Mouse (Mus musculus) embryo, embryonic 9.5 days (tissue): ENCODE data around the gene Ap2a2.
"Not testable (repeated sequence)": the region's sequence is repeated elsewhere in the genome, so short reads cannot be mapped to it uniquely, and the experiment has no call there.

ENCODE experiments used
- DNase-seq: peaks from one replicate; pipeline ENCODE4 v3.0.0-alpha.2; 2017; ENCODE audit errors: extremely low spot score

Gene Ap2a2

DNA sequence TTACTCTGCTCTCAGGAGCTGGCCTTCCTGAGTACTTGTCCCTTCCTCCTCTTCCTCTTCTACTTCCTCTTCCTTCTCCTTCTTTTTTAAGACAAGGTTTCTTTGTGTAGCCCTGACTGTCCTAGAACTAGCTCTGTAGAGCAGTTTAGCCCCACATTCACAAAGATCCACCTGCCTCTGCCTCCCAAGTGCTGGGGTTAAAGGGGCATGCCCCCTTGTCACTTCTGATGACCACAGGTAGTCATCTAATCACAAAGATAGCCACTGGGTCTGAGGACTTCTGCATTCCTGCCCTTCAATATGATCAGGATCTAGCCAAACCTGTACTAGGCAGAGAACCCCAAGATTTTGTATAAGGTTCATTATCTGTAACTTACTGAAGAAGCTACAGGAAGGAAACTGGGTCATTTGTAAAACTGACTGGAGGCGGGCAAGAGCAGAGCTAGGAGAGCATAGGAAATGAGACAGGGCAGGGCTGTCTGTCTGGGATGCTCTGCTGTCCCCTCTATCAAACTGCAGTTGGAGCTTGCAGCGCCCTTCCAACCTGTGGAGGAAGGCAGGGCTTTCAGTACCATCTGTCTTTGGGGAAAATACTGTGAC, 2.1 kb upstream of the Ap2a2 start:
- no peak for DNase-seq

DNA sequence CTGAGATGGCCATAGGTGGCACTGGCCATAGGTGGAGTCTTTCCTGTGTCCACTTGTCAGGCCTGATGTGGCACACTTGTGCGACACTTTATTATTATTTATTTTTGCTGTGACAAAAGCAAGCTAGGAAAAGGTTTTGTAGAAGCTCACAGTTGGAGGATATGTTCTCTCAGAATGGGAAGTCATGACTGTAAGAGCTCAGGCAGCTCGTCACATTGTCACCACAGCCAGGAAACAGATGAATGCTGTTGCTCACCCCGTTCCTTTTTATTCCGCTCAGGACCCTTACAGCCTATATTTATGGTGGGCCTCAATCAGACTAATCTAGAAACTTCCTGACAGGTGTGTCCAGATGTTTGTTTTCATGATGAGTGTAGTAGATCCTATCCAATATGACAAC, 1.5 kb upstream of the Ap2a2 start:
- no peak for DNase-seq

DNA sequence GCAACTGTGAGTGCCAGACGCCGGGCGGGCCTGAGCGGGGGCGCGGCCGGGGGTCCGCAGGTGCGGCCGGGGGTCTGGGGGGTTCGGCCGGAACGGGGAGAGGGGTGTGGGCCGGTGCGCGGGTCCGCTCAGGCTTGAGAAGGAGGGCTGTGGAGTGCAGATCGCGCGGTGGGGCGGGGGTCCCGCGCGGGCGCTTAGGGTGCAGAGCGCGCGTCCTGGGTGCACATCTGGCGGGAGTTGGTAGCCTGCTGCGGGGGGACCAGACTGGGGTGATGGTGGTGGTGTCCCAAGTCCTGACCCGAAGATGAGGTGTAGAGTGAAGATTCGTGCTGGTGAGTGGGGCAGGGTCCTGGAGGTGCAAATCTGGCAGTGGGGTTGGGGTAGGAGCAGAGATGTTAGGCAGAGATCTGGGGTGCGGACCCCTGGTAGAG, 463 bp downstream of the Ap2a2 start:
- DNase-seq, result no peak

DNA sequence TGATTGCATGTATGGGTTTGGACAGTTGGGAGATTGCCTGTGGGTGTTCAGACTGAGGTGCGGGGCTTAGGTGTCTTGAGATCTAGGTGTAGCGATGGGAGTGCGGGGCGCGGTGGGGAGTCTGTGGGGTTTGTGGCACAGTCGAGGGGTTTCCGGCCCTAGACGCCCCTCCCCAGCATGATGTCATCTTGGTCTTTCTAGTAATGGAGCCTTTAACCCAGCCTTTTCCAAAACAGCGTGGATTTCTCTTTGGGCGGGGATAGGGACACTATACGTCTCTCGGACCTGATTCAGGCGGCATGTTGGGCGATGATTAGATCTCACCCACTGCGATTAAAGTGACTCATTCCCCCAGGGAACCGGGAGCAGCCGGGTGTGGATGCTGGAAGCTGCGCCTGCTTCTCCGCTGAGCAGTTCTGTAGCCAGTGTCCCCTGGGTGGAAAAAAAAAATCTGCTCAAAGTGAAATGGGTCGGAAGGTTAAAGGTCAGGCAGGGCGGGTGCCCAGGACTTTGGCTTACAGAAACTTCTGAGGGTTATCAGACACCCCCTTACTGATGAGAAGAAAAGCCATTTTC, 967 bp downstream of the Ap2a2 start:
- peak; percentile 53 for DNase-seq

DNA sequence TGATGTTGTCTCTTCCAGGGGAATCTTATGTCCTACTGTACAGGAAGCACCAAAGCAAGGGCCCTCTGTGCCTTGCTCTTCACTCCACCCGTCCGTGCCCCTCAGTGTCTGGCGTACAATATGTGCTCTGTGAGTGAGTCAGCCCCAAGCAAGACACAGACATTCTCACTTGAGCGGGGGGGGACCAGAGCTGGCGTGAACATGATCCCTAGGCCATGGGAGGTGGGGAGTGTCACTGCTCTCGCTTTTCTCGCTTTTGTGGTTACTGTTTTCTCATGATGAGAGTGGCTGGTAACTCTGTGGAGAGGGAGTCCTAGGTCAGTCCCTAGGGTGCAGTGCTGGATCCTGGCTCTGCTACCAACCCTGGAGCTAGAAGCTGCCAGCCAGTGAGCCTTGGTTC, 2.6 kb downstream of the Ap2a2 start:
- DNase-seq, result no peak

DNA sequence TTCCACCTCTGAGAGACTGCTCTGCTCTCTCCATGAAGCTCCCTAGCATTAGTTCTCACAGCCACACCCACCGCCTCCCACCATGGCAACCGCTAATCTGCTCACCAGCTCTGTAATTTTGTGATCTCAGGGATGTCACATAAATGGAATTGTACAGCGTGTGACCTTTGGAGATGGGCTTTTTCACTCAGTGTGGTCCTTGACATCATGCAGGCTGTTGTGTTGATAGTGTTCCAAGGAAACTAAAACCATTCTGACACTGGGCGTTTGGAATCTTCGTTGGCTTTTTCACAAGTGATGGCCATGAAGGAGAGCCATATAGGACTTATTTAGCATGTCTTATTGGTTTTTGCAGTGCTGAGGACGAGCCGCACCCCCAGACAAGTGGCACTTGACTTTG, 4.6 kb downstream of the Ap2a2 start:
- DNase-seq, result no peak

DNA sequence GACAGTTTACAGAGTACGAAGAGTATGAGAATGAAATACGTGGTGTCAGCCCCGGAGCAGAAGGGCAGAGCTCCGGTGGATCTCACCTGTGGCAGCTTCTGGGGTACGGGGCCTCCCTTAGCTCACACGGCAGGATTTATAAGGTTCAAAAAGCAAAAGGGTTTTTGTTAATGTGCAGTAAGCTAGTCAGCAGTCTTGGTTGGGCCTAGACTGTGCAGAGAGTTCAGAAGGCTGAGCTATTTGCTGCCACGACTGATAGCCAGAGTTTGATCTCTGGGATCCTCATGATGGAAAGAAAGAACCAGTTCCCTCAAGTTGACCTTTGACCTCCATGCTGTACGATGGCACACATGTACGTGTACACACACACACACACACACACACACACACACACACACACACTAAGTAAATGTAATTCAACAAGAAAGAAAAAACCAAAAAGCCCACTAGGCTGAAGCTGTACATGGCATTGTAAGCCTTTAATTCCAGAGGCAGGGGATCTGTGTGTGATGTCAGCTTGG, 7.4 kb downstream of the Ap2a2 start:
- no peak for DNase-seq

DNA sequence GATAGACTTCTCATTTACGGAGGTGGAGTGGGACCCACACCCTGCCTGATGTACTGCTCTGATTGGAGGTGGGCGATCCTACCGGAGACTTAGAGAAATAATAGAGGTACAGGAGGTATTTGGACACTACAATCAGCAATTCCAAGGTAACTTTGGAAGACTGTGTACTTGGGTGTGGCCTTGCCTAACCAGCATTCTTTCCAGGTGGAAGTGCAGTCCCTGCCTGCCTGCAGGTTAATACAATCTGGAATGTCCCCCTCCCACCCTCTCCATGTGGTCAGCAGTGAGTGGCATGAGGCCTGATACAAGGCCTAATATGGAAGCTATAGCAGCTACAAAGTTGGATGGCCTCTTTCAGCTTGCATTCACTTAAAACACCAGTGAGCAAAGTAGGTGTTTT, 7.9 kb downstream of the Ap2a2 start:
- DNase-seq, result no peak

DNA sequence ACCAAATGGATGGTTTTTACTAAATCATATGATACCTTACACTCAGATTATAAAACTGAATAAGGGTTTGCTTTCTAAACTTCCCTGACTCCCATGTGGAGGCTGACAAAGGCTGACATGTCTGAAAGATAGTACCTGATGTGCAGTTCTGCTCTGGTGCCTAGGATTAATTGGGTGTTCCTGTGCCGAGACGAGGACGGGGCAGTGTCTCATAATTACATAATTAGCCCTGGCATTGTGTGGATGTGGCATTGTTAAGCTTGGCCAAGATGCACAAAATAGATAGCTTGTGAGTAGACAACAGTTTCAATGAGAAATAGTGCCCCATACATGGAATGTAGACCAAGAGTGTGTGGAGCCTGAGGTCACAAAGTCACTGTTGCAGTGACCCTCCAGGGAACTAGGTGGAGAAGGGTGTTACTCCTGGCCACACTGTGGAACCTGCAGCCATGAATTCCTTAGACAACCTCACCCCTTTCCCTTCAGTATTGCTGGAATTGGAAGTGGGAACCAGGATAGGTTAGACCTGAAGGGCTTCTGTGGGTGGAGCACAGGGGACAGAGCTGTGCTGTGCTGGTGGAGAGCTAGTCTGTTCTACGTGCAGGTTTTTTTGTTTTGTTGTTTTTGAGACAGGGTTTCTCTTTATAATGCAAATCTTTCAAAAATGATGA, 8.8 kb downstream of the Ap2a2 start:
- DNase-seq, result no peak

DNA sequence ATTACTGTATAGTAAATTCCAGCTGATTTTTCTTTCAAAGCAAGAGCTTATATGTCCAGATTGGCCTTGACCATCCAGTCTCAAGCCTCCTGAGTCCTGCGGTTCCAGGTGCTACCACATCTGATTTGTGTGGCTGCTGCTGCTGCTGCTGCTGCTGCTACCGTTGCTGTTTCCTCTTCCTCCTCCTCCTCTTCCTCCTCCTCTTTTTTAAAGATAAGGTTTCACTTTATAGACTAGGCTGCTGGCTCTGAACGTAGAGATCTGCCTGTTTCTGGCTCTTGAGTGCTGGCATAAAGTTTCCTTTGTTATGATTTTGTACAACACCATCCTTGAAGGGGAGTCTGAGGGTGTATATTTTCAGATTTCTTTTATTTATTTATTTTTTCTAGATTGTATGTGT, 12.1 kb downstream of the Ap2a2 start:
- no peak for DNase-seq

DNA sequence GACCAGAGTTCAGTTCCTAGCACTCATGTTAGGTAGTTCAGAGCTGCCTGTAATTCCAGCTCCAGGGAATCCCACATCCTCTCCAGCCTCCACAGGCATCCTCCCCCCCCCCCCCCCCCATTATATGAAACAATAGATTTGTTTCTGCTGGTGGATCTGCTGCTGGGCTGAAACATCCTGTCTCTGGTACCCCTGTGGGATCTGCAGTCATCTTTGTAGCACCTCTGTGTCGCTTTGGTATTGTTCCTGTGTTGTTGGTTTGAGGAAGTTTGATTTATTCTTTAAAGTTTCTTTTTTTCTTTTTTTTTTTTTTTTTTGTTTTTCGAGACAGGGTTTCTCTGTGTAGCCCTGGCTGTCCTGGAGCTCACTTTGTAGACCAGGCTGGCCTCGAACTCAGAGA, 13.5 kb downstream of the Ap2a2 start:
- no peak for DNase-seq

DNA sequence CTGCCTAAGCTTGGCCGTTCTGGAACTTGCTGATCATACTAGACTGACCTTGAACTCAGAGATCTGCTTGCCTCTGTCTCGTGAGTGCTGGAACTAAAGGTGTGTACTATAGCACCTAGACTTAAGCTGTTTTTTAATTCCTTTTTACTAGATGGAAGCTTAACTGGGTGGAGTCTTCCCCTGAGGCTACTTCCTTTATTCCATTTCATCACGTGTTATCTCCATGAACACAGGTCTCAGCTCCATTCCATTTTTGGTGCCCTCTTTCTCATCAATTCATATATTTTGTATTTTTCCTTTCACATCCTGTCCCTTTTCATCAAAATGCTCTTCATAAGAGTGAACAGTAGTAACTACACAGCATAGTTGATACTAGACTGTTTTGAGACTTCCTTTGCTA, 15.8 kb downstream of the Ap2a2 start:
- DNase-seq, result no peak

DNA sequence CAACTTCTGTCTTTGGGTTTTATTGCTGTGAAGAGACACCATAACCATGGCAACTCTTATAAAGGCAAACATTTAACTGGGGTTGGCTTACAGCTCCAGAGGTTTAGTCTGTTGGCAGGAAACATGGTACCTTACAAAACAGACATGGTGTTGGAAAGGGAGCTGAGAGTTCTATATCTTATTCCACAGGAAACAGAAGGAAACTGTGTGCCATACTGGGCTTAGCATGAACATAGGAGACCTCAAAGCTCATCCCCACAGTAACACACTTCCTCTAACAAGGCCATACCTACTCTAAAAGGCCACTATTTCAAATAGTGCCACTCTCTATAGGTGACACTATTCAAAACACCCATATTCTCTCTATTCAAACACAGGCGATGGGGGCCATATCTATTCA, 16.5 kb downstream of the Ap2a2 start:
- DNase-seq, result no peak

DNA sequence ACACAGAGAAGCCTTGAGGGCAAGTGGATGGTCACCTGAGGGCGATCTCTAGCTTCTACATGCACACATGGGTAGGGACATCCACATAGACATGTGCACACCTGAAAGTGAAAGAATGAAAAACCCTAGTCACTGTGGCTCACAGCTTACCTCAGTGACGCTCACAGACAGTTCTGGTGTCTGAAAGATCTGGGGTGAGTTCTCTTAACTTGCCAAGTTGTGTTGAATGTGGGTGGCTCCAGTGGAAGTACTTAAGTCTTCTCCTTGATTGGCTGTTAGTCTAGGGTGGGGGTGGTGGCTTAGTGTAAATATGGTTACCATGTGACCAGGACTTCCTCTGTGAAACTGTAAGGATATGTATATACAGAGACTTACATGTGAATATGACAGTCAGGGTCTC, 17.0 kb downstream of the Ap2a2 start:
- DNase-seq, result no peak

DNA sequence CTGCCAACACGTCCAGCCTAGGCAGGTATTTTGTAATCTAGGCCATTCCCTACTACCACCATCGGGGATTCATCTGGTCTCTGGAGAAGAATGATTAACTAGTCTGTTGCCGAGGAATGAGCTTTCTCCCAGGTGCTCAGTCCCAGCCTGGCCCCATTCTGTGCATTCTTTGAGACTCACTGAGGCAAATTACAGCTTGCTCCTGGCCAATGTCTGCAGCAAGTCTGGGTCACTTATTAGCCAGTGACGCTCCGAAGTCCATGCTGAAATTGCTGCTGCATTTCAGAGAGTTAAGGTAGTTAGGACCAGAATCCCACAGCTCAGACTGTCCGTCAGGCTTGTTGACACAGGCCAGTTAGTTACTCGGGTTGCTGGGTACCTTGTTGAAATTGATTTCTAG, 19.4 kb downstream of the Ap2a2 start:
- no peak for DNase-seq

DNA sequence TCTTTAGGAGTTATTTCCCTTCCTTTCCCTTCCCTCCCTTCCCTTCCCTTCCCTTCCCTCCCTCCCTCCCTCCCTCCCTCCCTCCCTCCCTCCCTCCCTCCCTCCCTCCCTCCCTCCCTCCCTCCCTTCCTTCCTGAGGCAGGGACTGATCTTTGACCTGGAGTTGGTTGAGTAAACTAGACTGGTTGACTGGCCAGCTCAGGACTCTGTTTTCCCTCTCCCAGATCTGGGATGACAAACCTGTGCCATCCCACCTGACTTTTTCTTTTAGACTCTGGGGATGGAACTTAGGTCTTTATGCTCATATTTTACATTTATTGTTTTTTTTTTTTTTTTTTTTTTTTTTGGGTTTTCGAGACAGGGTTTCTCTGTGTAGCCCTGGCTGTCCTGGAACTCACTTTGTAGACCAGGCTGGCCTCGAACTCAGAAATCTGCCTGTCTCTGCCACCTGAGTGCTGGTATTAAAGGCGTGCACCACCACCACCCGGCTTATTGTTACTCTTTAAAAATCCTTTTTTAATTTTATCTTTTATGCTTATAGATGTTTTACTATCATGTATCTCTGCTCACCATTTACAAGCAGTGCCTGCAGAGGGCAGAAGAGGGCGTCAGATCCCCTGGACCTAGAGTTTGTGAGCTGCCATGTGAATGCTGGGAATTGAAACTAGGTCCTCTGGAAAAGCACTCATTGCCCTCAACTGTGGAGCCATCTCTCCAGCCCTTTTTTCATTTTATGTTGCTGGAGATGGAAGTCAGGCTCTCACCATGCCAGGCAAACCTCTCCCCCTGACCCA, 22.3 kb downstream of the Ap2a2 start:
- DNase-seq, result no peak

DNA sequence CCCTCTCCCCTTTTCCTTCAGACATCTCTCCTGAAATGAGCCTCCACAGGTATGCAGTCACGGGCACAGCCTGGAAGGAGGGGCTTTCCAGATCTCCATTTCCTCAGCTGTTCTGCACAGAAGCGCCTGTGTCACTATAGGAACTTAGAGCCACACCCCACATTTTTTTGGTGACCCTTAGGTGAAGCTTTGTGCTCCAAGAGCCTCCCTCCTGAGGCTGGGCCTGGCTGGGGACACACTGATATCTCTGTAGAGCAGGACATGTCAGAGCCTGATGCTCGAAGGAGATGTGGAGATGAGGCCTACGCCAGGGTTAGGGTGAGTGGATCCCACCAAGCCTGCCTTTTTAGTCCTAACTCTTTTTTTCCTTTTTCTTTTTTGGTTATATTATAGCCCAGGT, 23.3 kb downstream of the Ap2a2 start:
- DNase-seq, result no peak

DNA sequence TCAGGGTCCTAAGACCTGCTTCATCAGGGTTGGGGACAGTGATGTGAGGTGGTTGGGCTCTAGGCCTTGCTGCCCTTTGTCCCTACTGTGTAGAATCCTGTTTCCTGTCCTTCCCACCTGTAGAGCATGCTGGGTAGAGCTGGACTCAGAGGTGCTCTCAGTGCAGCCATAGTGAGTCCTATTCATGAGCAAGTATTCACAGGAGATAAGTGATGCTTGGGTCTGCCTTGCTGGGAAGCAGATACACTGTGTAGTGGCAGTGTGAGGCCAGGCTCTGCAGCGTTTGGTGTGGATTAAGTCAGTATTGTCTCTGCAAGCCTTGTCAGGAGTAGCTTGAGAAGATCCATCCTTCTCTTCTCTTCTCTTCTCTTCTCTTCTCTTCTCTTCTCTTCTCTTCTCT, 23.9 kb downstream of the Ap2a2 start:
- DNase-seq, result no peak

DNA sequence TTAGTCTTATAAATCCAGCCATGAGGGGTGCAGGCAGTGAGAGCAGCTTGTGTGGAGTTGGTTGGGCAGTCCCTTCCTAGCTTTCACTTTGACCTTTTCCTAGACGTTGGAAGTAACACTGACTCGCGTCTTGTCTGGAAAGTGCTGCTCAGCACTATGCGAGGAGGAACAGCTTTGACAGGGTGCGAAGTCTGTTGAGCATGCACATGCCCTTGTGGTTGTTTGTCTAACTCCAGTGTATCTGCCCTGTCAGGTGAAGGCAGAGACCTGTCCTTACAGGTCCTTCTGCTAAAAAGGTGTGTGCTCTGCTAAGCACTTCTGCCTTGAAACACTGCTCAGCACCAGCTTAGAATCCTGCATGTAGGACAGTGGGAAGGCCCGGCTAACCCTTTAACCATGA, 26.9 kb downstream of the Ap2a2 start:
- DNase-seq, result no peak

DNA sequence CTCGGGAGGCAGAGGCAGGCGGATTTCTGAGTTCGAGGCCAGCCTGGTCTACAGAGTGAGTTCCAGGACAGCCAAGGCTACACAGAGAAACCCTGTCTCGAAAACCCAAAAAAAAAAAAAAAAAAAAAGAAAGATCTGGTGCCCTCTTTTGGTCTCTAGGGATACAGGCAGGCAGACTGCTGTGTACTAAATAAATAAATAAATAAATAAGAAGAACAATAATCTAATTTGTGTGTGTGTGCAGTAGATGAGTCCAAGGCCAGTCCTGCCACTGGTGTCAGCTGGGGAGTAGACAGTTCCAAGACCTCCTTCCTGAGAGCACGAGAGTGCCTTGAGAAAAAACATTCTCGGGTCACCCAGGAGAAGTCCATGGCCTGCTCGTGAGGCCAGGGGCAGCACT, 28.3 kb downstream of the Ap2a2 start:
- DNase-seq, result not testable (repeated sequence)

DNA sequence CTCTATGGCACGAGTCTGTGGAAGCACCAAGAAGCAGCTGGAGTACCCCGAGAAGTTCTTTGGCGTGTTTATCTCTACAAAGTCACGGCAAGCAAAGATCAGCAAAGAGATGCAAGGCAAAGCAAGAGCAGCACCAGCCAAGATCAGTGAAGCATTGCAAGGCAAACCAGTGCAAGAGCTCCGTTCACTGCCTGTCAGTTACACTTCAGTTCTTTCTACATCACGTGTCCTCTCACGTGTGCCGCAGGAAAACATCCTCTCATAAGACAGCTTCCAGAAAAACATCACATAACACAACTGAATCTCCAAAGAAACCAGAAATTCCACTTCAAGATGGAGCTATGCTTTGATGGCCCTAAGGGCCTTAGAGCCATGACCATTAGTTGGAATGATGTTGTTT, 29.0 kb downstream of the Ap2a2 start:
- no peak for DNase-seq

DNA sequence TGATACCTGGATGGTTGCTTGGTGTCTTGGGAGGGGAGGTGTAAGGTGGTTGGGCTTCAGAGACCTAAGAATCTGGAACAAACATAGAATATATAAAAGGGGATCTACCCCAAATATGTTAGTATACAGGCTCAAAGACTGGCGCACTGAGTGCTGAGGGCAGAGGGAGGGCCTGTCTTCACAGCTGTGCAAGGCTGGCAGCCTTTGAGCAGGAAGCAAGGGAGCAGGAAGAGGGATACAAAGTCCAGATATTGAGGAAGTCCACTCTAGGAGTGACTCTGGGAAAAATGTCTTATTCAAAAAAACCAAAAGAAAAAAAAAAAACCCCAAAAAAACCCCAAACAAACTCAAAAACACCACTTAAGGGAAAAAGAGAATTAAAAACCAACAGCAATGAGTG, 30.1 kb downstream of the Ap2a2 start:
- DNase-seq, result no peak

DNA sequence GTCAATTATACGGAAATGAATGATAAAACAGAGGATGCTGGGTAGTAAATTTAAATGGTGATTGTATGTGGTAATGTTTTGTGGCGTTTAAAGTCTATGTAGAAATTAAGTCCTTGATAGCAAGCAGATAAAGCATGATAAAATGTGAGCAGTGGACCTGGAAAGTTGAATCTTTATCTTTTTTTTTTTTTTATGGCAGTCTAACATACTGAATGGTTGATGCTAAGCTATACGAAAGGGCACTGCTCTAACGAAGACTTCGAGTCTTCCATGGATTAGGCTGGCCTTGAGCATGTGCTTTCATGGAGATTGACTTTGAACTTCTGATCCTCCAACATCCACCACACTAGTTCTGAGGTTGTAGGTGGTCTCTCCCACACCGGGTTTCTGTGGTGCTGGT, 31.1 kb downstream of the Ap2a2 start:
- no peak for DNase-seq
